Mouse (Mus musculus) MEL (cell line): ENCODE measurements around the gene Ambp. TPM values are rescaled to one million over a fixed set of nuclear protein-coding genes. Genes with fewer than 3 reads are reported as not detected.
A peak's percentile ranks its signal among the peaks of the same experiment; 100 is the strongest.

Source experiments
- DNase-seq: peaks from one replicate; pipeline ENCODE4 v3.0.0; 2011; ENCODE audit warnings: low read depth, low spot score
- H3K27ac ChIP-seq: 2 replicates; pipeline ENCODE4 v1.5.1; 2012; ENCODE audit warnings: low read depth, mild to moderate bottlenecking, control low read depth, low read length, moderate library complexity; ENCODE audit not compliant: control insufficient read depth
- H3K27me3 ChIP-seq, 2 experiments: fragments of 150-350 bp in 1 of 2; sonication (generic) in 1 of 2; 2 replicates each; pipeline ENCODE4 v1.6.1; 2012; ENCODE audit warnings: low read length in 2 of 2, mild to moderate bottlenecking in 2 of 2, improper control_type of control experiment in 1 of 2, moderate library complexity in 1 of 2; ENCODE audit not compliant: insufficient read depth in 2 of 2, control insufficient read depth in 1 of 2
- H3K36me3 ChIP-seq, 2 experiments: 2 replicates each; pipeline ENCODE4 v1.6.1; 2012 to 2014; ENCODE audit warnings: low read length in 2 of 2, improper control_type of control experiment in 1 of 2, inconsistent platforms in 1 of 2, mild to moderate bottlenecking in 1 of 2; ENCODE audit not compliant: insufficient read depth in 2 of 2, control insufficient read depth in 1 of 2
- H3K4me1 ChIP-seq, 2 experiments: fragments of 150-350 bp in 1 of 2; sonication (generic) in 1 of 2; 2 replicates each; pipeline ENCODE4 v1.6.1; 2012; ENCODE audit warnings: low read length in 2 of 2, improper control_type of control experiment in 1 of 2, mild to moderate bottlenecking in 1 of 2; ENCODE audit not compliant: insufficient read depth in 2 of 2, control insufficient read depth in 1 of 2
- H3K4me3 ChIP-seq, 2 experiments: fragments of 150-350 bp in 1 of 2; sonication (generic) in 1 of 2; 2 replicates each; pipeline ENCODE4 v1.5.1; 2012; ENCODE audit warnings: low read depth in 2 of 2, low read length in 2 of 2, mild to moderate bottlenecking in 2 of 2, moderate library complexity in 2 of 2, control low read depth in 1 of 2, improper control_type of control experiment in 1 of 2; ENCODE audit not compliant: control insufficient read depth in 1 of 2, insufficient read depth in 1 of 2
- H3K79me2 ChIP-seq: 2 replicates; pipeline ENCODE4 v1.6.1; 2012; ENCODE audit warnings: mild to moderate bottlenecking, low read length, moderate library complexity; ENCODE audit not compliant: control insufficient read depth, poor library complexity, insufficient read depth
- H3K9ac ChIP-seq: 2 replicates; pipeline ENCODE4 v1.6.1; 2012; ENCODE audit warnings: low read depth, mild to moderate bottlenecking, control low read depth, low read length, moderate library complexity; ENCODE audit not compliant: control insufficient read depth, poor library complexity, severe bottlenecking
- H3K9me3 ChIP-seq: fragments of 150-350 bp; sonication (generic); replicated peaks from 2 replicates; pipeline ENCODE4 v1.6.1; 2012; ENCODE audit warnings: mild to moderate bottlenecking, low read length, improper control_type of control experiment, moderate library complexity; ENCODE audit not compliant: insufficient read depth
- CTCF ChIP-seq, 3 experiments: IDR thresholded peaks in 2 of 3; conservative IDR thresholded peaks in 1 of 3; 2 replicates each; pipeline ENCODE4 v1.5.1; 2011 to 2012; ENCODE audit warnings: low read length in 3 of 3, low read depth in 2 of 3, mild to moderate bottlenecking in 2 of 3, improper control_type of control experiment in 1 of 3, inconsistent platforms in 1 of 3, mixed read lengths in 1 of 3, moderate library complexity in 1 of 3; ENCODE audit not compliant: control insufficient read depth in 1 of 3, insufficient read depth in 1 of 3, poor library complexity in 1 of 3, severe bottlenecking in 1 of 3
- ELF1 ChIP-seq: IDR thresholded peaks from 2 replicates; pipeline ENCODE4 v1.6.1; 2014; ENCODE audit warnings: low read depth, mild to moderate bottlenecking, inconsistent platforms, low read length, improper control_type of control experiment, moderate library complexity
- MAX ChIP-seq: IDR thresholded peaks from 2 replicates; pipeline ENCODE4 v1.6.1; 2011; ENCODE audit warnings: low read length, improper control_type of control experiment
- NRF1 ChIP-seq: IDR thresholded peaks from 2 replicates; pipeline ENCODE4 v1.6.1; 2014; ENCODE audit warnings: low read depth, mild to moderate bottlenecking, inconsistent platforms, low read length, improper control_type of control experiment, moderate library complexity; ENCODE audit not compliant: poor library complexity, insufficient read depth, severe bottlenecking
- POLR2A ChIP-seq, 2 experiments: IDR thresholded peaks; 2 replicates each; pipeline ENCODE4 v1.6.1; 2011 to 2012; ENCODE audit warnings: low read length in 2 of 2, mild to moderate bottlenecking in 2 of 2, control low read depth in 1 of 2, improper control_type of control experiment in 1 of 2, low read depth in 1 of 2, moderate library complexity in 1 of 2; ENCODE audit not compliant: control insufficient read depth in 1 of 2, insufficient read depth in 1 of 2, poor library complexity in 1 of 2
- RAD21 ChIP-seq: IDR thresholded peaks from 2 replicates; pipeline ENCODE4 v1.6.1; 2011; ENCODE audit warnings: mild to moderate bottlenecking, low read depth, low read length, improper control_type of control experiment
- TAL1 ChIP-seq: IDR thresholded peaks from 2 replicates; pipeline ENCODE4 v1.6.1; 2012; ENCODE audit warnings: mild to moderate bottlenecking, inconsistent platforms, low read length, moderate library complexity, mixed read lengths
- UBTF ChIP-seq: IDR thresholded peaks from 2 replicates; pipeline ENCODE4 v1.6.1; 2012; ENCODE audit warnings: low read depth, mild to moderate bottlenecking, inconsistent platforms, low read length, improper control_type of control experiment, moderate library complexity, borderline replicate concordance; ENCODE audit not compliant: insufficient read depth
- ZMIZ1 ChIP-seq: IDR thresholded peaks from 2 replicates; pipeline ENCODE4 v1.6.1; 2012; ENCODE audit warnings: low read depth, mild to moderate bottlenecking, inconsistent platforms, low read length, improper control_type of control experiment, moderate library complexity
- polyA plus RNA-seq, 2 experiments: library from polyadenylated mRNA; stranded (reverse) in 1 of 2; unstranded in 1 of 2; fragments of >175 nt in 1 of 2; fragments of >200 nt in 1 of 2; gene quantifications; 2 replicates each; pipeline versions ENCODE4 v1.2.1 to v1.2.4; 2012; ENCODE audit warnings: low replicate concordance in 2 of 2, low read depth in 1 of 2; ENCODE audit not compliant: insufficient read length in 2 of 2, insufficient read depth in 1 of 2, missing spikeins in 1 of 2
- total RNA-seq: library from RNA; depleted of rRNA; stranded (reverse); fragments of 300-350 nt; gene quantifications from 2 replicates; pipeline ENCODE4 v1.2.3, GENCODE M21; 2012

The Ambp gene
- total and polyA plus RNA-seq, 3 experiments = not detected

GRCm38 (mm10) chr4:63151127-63151526, 3.5 kb downstream of the Ambp start:
- Histone ChIP-seq H3K9me3 (no peaks in the 10 kb centered on the region), H3K79me2 (no peaks in the 10 kb centered on the region), H3K27ac (no peak overlapping the region)
- no peak for TF ChIP-seq ZMIZ1
- TF ChIP-seq, all 39 proteins: peak for 0
- DNase-seq = no peak
- no peaks in the 10 kb centered on the region for H3K4me1 ChIP-seq
- H3K36me3 ChIP-seq = no peaks in the 10 kb centered on the region
- H3K9ac ChIP-seq = no peak overlapping the region
- H3K4me3 ChIP-seq = no peak overlapping the region
- H3K27me3 ChIP-seq = no peaks in the 10 kb centered on the region

GRCm38 (mm10) chr4:63147268-63147667, 7.3 kb downstream of the Ambp start:
- H3K9me3 ChIP-seq = no peaks in the 10 kb centered on the region
- H3K36me3 ChIP-seq = no peaks in the 10 kb centered on the region
- peak; percentile 13 for DNase-seq
- no peak overlapping the region for H3K9ac ChIP-seq
- no peak overlapping the region for H3K27ac ChIP-seq
- H3K4me1 ChIP-seq = no peaks in the 10 kb centered on the region
- no peaks in the 10 kb centered on the region for H3K79me2 ChIP-seq
- no peak overlapping the region for H3K4me3 ChIP-seq
- TF ChIP-seq POLR2A (IDR thresholded peaks at IDR 0.05; ENCODE audit: control insufficient read depth in 1 of 2, insufficient read depth in 1 of 2, low read depth in 1 of 2, low read length in 2 of 2, poor library complexity in 1 of 2) (no peak), NRF1 (no peak), MAX (no peak), RAD21 (peak; percentile 29), CTCF (IDR thresholded peaks at IDR 0.05 in 2 of 3, conservative IDR thresholded peaks at IDR 0.05 in 1 of 3; ENCODE audit: control insufficient read depth in 1 of 3, insufficient read depth in 1 of 3, low read depth in 2 of 3, low read length in 3 of 3, poor library complexity in 1 of 3, severe bottlenecking in 1 of 3) (peak in 2 of 3 experiments; percentile 27 to 38; a peak in 4 of 6 replicates), UBTF (no peak)
- H3K27me3 ChIP-seq = no peaks in the 10 kb centered on the region

GRCm38 (mm10) chr4:63129891-63130624, 24.5 kb downstream of the Ambp start:
- Histone ChIP-seq H3K9ac (no peak overlapping the region), H3K79me2 (no peaks in the 10 kb centered on the region), H3K36me3 (no peaks in the 10 kb centered on the region), H3K9me3 (no peaks in the 10 kb centered on the region), H3K27ac (no peak overlapping the region), H3K4me1 (no peaks in the 10 kb centered on the region), H3K27me3 (no peaks in the 10 kb centered on the region), H3K4me3 (no peak overlapping the region)
- no peak for DNase-seq
- no peak for TF ChIP-seq TAL1
- TF ChIP-seq ELF1 = no peak
